Mouse (Mus musculus): Measurements from ENCODE around the gene Lmbrd1. TPM values are rescaled to one million over a fixed set of nuclear protein-coding genes. Genes with fewer than 3 reads are reported as not detected.
"Not testable (repeated sequence)": the region's sequence is repeated elsewhere in the genome, so short reads cannot be mapped to it uniquely, and the experiment has no call there.

Gene Lmbrd1
- polyA plus RNA-seq, 1 experiment, result 26.6 TPM

GRCm38 (mm10) chr1:24776576-24776975 is 98.1 kb downstream of the Lmbrd1 start:
- no peak for TF ChIP-seq E2F4 (IDR thresholded peaks at IDR 0.05; ENCODE audit: insufficient read depth)
- no peak for TF ChIP-seq MAX (IDR thresholded peaks at IDR 0.05; ENCODE audit: low read depth)
- TF ChIP-seq TCF12 (IDR thresholded peaks at IDR 0.05; ENCODE audit: insufficient read depth, poor library complexity, severe bottlenecking), result no peak
- no peak for TF ChIP-seq MYOG (IDR thresholded peaks at IDR 0.05; ENCODE audit: control insufficient read depth in 1 of 3, insufficient read depth in 1 of 3, insufficient read length in 2 of 3, low read depth in 2 of 3)
- TF ChIP-seq MYOD1 (IDR thresholded peaks at IDR 0.05; ENCODE audit: control insufficient read depth in 1 of 3, insufficient read length in 2 of 3, low read depth in 2 of 3), result no peak
- no peak for TF ChIP-seq POLR2AphosphoS2 (IDR thresholded peaks at IDR 0.05; ENCODE audit: insufficient read length, low read depth)
- no peak for TF ChIP-seq TCF3 (IDR thresholded peaks at IDR 0.05; ENCODE audit: insufficient read length, low read depth)
- no peak for TF ChIP-seq REST (IDR thresholded peaks at IDR 0.05; ENCODE audit: insufficient read depth, insufficient read length)
- TF ChIP-seq SRF (IDR thresholded peaks at IDR 0.05; ENCODE audit: control insufficient read depth, insufficient read length, low read depth), result no peak
- no peak for TF ChIP-seq CEBPB (IDR thresholded peaks at IDR 0.05; ENCODE audit: insufficient read depth, poor library complexity, severe bottlenecking)
- no peak for TF ChIP-seq USF1 (IDR thresholded peaks at IDR 0.05; ENCODE audit: low read depth)
- TF ChIP-seq POLR2A (IDR thresholded peaks at IDR 0.05; ENCODE audit: insufficient read length, low read depth), result no peak
- H3ac ChIP-seq (ENCODE audit: control insufficient read depth, insufficient read length), result no peak overlapping the region
- no peaks in the 10 kb centered on the region for H3K27me3 ChIP-seq (ENCODE audit: control insufficient read depth, insufficient read depth, insufficient read length)
- no peak overlapping the region for H3K4me2 ChIP-seq (ENCODE audit: low read depth)
- no peaks in the 10 kb centered on the region for H3K36me3 ChIP-seq (ENCODE audit: control insufficient read depth, insufficient read depth)
- no peak overlapping the region for H3K4me3 ChIP-seq
- no peaks in the 10 kb centered on the region for H3K79me2 ChIP-seq (ENCODE audit: control insufficient read depth, insufficient read depth)

- H3K27me3 ChIP-seq (ENCODE audit: control insufficient read depth, insufficient read depth, insufficient read length), result no peaks in the 10 kb centered on the region
- H3K36me3 ChIP-seq (ENCODE audit: control insufficient read depth, insufficient read depth), result no peaks in the 10 kb centered on the region
- no peak overlapping the region for H3K4me3 ChIP-seq
- TF ChIP-seq SRF (IDR thresholded peaks at IDR 0.05; ENCODE audit: control insufficient read depth, insufficient read length, low read depth), result no peak
- no peak for TF ChIP-seq TCF3 (IDR thresholded peaks at IDR 0.05; ENCODE audit: insufficient read length, low read depth)
- no peak for TF ChIP-seq CEBPB (IDR thresholded peaks at IDR 0.05; ENCODE audit: insufficient read depth, poor library complexity, severe bottlenecking)
- no peak for TF ChIP-seq USF1 (IDR thresholded peaks at IDR 0.05; ENCODE audit: low read depth)
- TF ChIP-seq MAX (IDR thresholded peaks at IDR 0.05; ENCODE audit: low read depth), result no peak
- H3K4me2 ChIP-seq (ENCODE audit: low read depth), result no peak overlapping the region
- H3K79me2 ChIP-seq (ENCODE audit: control insufficient read depth, insufficient read depth), result no peaks in the 10 kb centered on the region
- H3ac ChIP-seq (ENCODE audit: control insufficient read depth, insufficient read length), result no peak overlapping the region
Measured at GRCm38 (mm10) chr1:24793168-24793567, 114.7 kb downstream of the Lmbrd1 start.

GRCm38 (mm10) chr1:24807971-24808370 is 129.5 kb downstream of the Lmbrd1 start:
- not testable (repeated sequence) for H3K27me3 ChIP-seq (ENCODE audit: control insufficient read depth, insufficient read depth, insufficient read length); H3K4me2 ChIP-seq (ENCODE audit: low read depth); H3ac ChIP-seq (ENCODE audit: control insufficient read depth, insufficient read length); H3K79me2 ChIP-seq (ENCODE audit: control insufficient read depth, insufficient read depth); H3K4me3 ChIP-seq; H3K36me3 ChIP-seq (ENCODE audit: control insufficient read depth, insufficient read depth)

Other genes starting within 250 kb of the Lmbrd1 start
- 0.01 TPM for gene Col19a1, start 91.2 kb upstream of the Lmbrd1 start, polyA plus RNA-seq (2012; fragmentation: generic; extraction: Trizol)

Measured in myocyte (in vitro differentiated cells).